Mouse (Mus musculus) 416B (cell line): ENCODE data around the gene Syce1.

Experiments
- DNase-seq: peaks from one replicate; pipeline ENCODE4 v3.0.0; 2011; ENCODE audit warnings: low read depth

Syce1 gene

GRCm38 (mm10) chr7:140787406-140788052 is at the start of gene Syce1:
Gene Syce1, minus strand, starts transcription at chr7:140787852.
- DNase-seq, result no peak

GRCm38 (mm10) chr7:140836243-140837115 is 48.8 kb upstream of the Syce1 start:
- no peak for DNase-seq

- DNase-seq, result no peak
These were observed 48.1 kb upstream of the Syce1 start for GRCm38 (mm10) chr7:140835758-140836087.

- DNase-seq, result no peak
These were observed 47.5 kb upstream of the Syce1 start, which contains the start of gene Urah for GRCm38 (mm10) chr7:140834968-140835757. Gene Urah, plus strand, starts transcription at chr7:140835018.

- DNase-seq, result no peak
These were observed 45.7 kb upstream of the Syce1 start for GRCm38 (mm10) chr7:140833341-140833740.

GRCm38 (mm10) chr7:140831447-140831846 is 43.8 kb upstream of the Syce1 start:
- peak; percentile 65 for DNase-seq

GRCm38 (mm10) chr7:140828171-140828881 is 40.7 kb upstream of the Syce1 start:
- peak; percentile 68 for DNase-seq

GRCm38 (mm10) chr7:140822731-140823130 is 35.1 kb upstream of the Syce1 start:
- no peak for DNase-seq

GRCm38 (mm10) chr7:140821653-140822329 is 34.1 kb upstream of the Syce1 start, which contains the start of gene Zfp941:
Gene Zfp941, minus strand, starts transcription at chr7:140822178.
- no peak for DNase-seq

GRCm38 (mm10) chr7:140821305-140821652 is 33.6 kb upstream of the Syce1 start:
- no peak for DNase-seq

GRCm38 (mm10) chr7:140820173-140820572 is 32.5 kb upstream of the Syce1 start:
- no peak for DNase-seq

GRCm38 (mm10) chr7:140812850-140813249 is 25.2 kb upstream of the Syce1 start:
- DNase-seq, result no peak

- no peak for DNase-seq
These were observed 24.1 kb upstream of the Syce1 start for GRCm38 (mm10) chr7:140811714-140812113.

- DNase-seq, result peak; percentile 51
These were observed 22.8 kb upstream of the Syce1 start for GRCm38 (mm10) chr7:140810496-140810895.

GRCm38 (mm10) chr7:140805704-140806103 is 18.1 kb upstream of the Syce1 start:
- peak; percentile 75 for DNase-seq

GRCm38 (mm10) chr7:140802629-140803028 is 15.0 kb upstream of the Syce1 start:
- DNase-seq, result no peak

- DNase-seq, result no peak
These were observed 10.6 kb upstream of the Syce1 start for GRCm38 (mm10) chr7:140798212-140798611.

- no peak for DNase-seq
These were observed 10.0 kb upstream of the Syce1 start for GRCm38 (mm10) chr7:140797619-140798018.

- DNase-seq, result no peak
These were observed 5.9 kb upstream of the Syce1 start for GRCm38 (mm10) chr7:140793541-140793940.

- no peak for DNase-seq
These were observed 392 bp upstream of the Syce1 start for GRCm38 (mm10) chr7:140788053-140788435.

- no peak for DNase-seq
These were observed 7.1 kb downstream of the Syce1 start for GRCm38 (mm10) chr7:140780548-140780947.
